Mouse (Mus musculus): ENCODE measurements around the gene Ptger1. TPM values are rescaled to one million over a fixed set of nuclear protein-coding genes. Genes with fewer than 3 reads are reported as not detected.

Gene Ptger1
- polyA plus RNA-seq, 1 experiment = 2.2 TPM

GRCm38 (mm10) chr8:83700423-83701085, 34.1 kb downstream of the Ptger1 start:
- TF ChIP-seq POLR2A (IDR thresholded peaks at IDR 0.05; ENCODE audit: extremely low read depth, insufficient read depth, low read length) (no peak), CTCF (IDR thresholded peaks at IDR 0.05; ENCODE audit: extremely low read depth, insufficient read depth, low read length) (no peak)
- Histone ChIP-seq H3K27ac (ENCODE audit: insufficient read depth, low read length) (no peak overlapping the region), H3K4me1 (ENCODE audit: control insufficient read depth, insufficient read depth, low read length) (peaks cover 7% of the 10 kb centered on the region), H3K4me3 (ENCODE audit: insufficient read depth, low read length) (no peak overlapping the region)

- 0 out of 2 replicates have a peak, but pooled peaks cover 1% of the 10 kb centered on the region for H3K4me1 ChIP-seq (ENCODE audit: control insufficient read depth, insufficient read depth, low read length)
- H3K4me3 ChIP-seq (ENCODE audit: insufficient read depth, low read length) = no peak overlapping the region
- H3K27ac ChIP-seq (ENCODE audit: insufficient read depth, low read length) = peak overlapping the region; percentile 28; the same call in 1 of the 2 replicates
- no peak for TF ChIP-seq POLR2A (IDR thresholded peaks at IDR 0.05; ENCODE audit: extremely low read depth, insufficient read depth, low read length)
These were observed 36.9 kb downstream of the Ptger1 start for GRCm38 (mm10) chr8:83703426-83703825.

GRCm38 (mm10) chr8:83706411-83706810, 39.9 kb downstream of the Ptger1 start:
- TF ChIP-seq POLR2A (IDR thresholded peaks at IDR 0.05; ENCODE audit: extremely low read depth, insufficient read depth, low read length) (no peak), CTCF (IDR thresholded peaks at IDR 0.05; ENCODE audit: extremely low read depth, insufficient read depth, low read length) (no peak)
- no peak overlapping the region for H3K4me3 ChIP-seq (ENCODE audit: insufficient read depth, low read length)
- 0 out of 2 replicates have a peak, but pooled peaks cover 1% of the 10 kb centered on the region for H3K4me1 ChIP-seq (ENCODE audit: control insufficient read depth, insufficient read depth, low read length)

DNA sequence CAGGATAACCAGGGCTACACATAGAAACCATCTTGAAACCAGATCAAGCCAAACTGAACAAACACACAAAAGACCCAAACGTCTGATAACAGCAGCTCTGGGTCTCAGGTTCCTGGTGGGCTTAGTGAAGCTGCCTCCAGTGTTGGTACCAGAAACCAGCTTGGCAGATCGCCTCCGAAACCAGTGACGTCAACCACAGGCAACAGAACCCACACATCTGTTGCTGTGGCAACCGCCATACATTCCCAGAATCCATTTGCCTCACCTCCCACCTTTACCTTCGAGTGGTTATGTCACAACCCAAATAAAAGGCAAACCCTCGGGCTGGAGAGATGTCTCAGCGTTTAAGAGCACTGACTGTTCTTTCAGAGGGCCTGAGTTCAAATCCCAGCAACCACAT, 41.1 kb downstream of the Ptger1 start:
- TF ChIP-seq CTCF (IDR thresholded peaks at IDR 0.05; ENCODE audit: extremely low read depth, insufficient read depth, low read length) (no peak), POLR2A (IDR thresholded peaks at IDR 0.05; ENCODE audit: extremely low read depth, insufficient read depth, low read length) (no peak)
- Histone ChIP-seq H3K4me1 (ENCODE audit: control insufficient read depth, insufficient read depth, low read length) (0 out of 2 replicates have a peak, but pooled peaks cover 1% of the 10 kb centered on the region), H3K27ac (ENCODE audit: insufficient read depth, low read length) (no peak overlapping the region), H3K4me3 (ENCODE audit: insufficient read depth, low read length) (no peak overlapping the region)

More at GRCm38 (mm10) chr8:83706411-83706810, 39.9 kb downstream of the Ptger1 start:
- H3K27ac ChIP-seq (ENCODE audit: insufficient read depth, low read length) = no peak overlapping the region

- H3K27ac ChIP-seq (ENCODE audit: insufficient read depth, low read length) = no peak overlapping the region
- TF ChIP-seq POLR2A (IDR thresholded peaks at IDR 0.05; ENCODE audit: extremely low read depth, insufficient read depth, low read length) (no peak), CTCF (IDR thresholded peaks at IDR 0.05; ENCODE audit: extremely low read depth, insufficient read depth, low read length) (no peak)
- H3K4me1 ChIP-seq (ENCODE audit: control insufficient read depth, insufficient read depth, low read length) = peaks cover 2% of the 10 kb centered on the region; the same call in 1 of the 2 replicates
- H3K4me3 ChIP-seq (ENCODE audit: insufficient read depth, low read length) = peak overlapping the region; percentile 76
These were observed 48.2 kb downstream of the Ptger1 start for GRCm38 (mm10) chr8:83714676-83715030.

- Histone ChIP-seq H3K4me1 (ENCODE audit: control insufficient read depth, insufficient read depth, low read length) (peaks cover 2% of the 10 kb centered on the region; the same call in 1 of the 2 replicates), H3K4me3 (ENCODE audit: insufficient read depth, low read length) (peak within 1 kb of the TSS; percentile 76), H3K27ac (ENCODE audit: insufficient read depth, low read length) (0 out of 2 replicates have a peak within 1 kb of the TSS, but pooled peaks have one; percentile 55)
- peak; percentile 87 for TF ChIP-seq POLR2A (IDR thresholded peaks at IDR 0.05; ENCODE audit: extremely low read depth, insufficient read depth, low read length)
- no peak for TF ChIP-seq CTCF (IDR thresholded peaks at IDR 0.05; ENCODE audit: extremely low read depth, insufficient read depth, low read length)
These were observed 48.7 kb downstream of the Ptger1 start, which contains the start of gene Ddx39 for GRCm38 (mm10) chr8:83715031-83715690. TSS of gene Ddx39 (plus strand) at chr8:83715177.

DNA sequence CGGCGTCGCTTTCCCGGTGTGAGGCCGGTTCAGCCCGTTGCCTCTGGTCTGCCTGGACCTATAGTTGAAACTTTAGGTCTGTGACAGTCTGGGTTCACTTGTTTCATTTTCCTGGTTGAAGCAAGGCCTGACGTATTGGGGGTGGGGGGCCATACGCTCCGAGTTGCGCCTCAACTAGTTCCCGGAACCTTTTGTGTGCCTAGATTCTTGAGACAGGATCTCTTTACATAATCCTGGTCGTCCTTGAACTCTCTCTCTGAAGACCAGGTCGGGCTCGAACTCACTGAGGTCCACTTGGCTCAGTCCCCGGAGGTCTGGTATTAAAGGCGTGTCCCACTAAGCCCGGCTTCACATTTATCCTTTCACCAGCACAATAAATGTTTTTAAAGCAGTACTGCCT, 49.3 kb downstream of the Ptger1 start:
- Histone ChIP-seq H3K4me1 (ENCODE audit: control insufficient read depth, insufficient read depth, low read length) (peaks cover 2% of the 10 kb centered on the region; the same call in 1 of the 2 replicates), H3K27ac (ENCODE audit: insufficient read depth, low read length) (no peak overlapping the region), H3K4me3 (ENCODE audit: insufficient read depth, low read length) (peak overlapping the region; percentile 76)
- TF ChIP-seq CTCF (IDR thresholded peaks at IDR 0.05; ENCODE audit: extremely low read depth, insufficient read depth, low read length) (no peak), POLR2A (IDR thresholded peaks at IDR 0.05; ENCODE audit: extremely low read depth, insufficient read depth, low read length) (no peak)

DNA sequence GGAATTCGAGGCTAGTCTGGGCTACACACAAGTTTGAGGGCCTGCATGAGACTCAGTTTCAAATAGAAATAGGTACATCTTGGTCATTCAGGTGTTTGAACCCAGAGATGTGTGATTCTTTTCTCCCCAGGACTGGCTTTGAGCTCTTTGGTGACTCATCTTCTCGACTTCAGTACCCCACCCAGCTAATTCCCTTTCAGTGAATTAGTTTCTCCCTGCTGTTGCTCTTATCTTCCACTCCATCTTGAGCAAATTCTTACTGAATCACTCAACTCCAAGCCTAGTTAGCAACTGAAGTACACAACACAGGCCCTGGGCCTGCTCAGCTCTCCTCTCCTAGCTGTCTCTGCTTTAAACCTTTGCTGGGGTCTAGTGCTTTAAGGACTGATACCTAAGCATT, 50.1 kb downstream of the Ptger1 start:
- Histone ChIP-seq H3K4me3 (ENCODE audit: insufficient read depth, low read length) (no peak overlapping the region; the same call in 1 of the 2 replicates), H3K4me1 (ENCODE audit: control insufficient read depth, insufficient read depth, low read length) (peaks cover 2% of the 10 kb centered on the region; the same call in 1 of the 2 replicates), H3K27ac (ENCODE audit: insufficient read depth, low read length) (no peak overlapping the region)
- no peak for TF ChIP-seq CTCF (IDR thresholded peaks at IDR 0.05; ENCODE audit: extremely low read depth, insufficient read depth, low read length)
- no peak for TF ChIP-seq POLR2A (IDR thresholded peaks at IDR 0.05; ENCODE audit: extremely low read depth, insufficient read depth, low read length)

DNA sequence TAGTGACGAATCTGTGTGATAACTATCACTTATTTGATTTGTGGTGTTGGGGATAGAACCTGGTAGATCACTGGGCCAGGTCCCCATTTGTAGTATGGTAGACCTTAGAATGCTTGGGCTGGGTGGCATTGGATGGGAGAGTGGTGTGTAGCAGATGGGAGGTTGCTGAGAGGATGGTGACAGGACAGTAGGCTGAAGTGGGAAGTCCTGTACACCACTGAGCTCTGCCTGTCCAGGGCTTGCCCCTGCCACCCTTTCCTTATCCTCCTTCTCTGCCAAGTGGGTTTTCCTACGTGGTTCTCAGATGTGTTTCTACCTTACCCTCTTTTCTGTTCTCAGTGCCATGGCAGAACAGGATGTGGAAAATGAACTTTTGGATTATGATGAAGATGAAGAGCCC, 52.6 kb downstream of the Ptger1 start:
- Histone ChIP-seq H3K27ac (ENCODE audit: insufficient read depth, low read length) (no peak overlapping the region), H3K4me3 (ENCODE audit: insufficient read depth, low read length) (no peak overlapping the region), H3K4me1 (ENCODE audit: control insufficient read depth, insufficient read depth, low read length) (peaks cover 2% of the 10 kb centered on the region; the same call in 1 of the 2 replicates)
- TF ChIP-seq CTCF (IDR thresholded peaks at IDR 0.05; ENCODE audit: extremely low read depth, insufficient read depth, low read length) = no peak
- TF ChIP-seq POLR2A (IDR thresholded peaks at IDR 0.05; ENCODE audit: extremely low read depth, insufficient read depth, low read length) = no peak

All from cortical plate, adult 2 months (tissue).